Mouse (Mus musculus): ENCODE data around the gene Artn.

Artn gene

GRCm38 (mm10) chr4:117929391-117929881 lies at the start of gene Artn:
Gene Artn (minus strand): TSS chr4:117929763.
- peak; percentile 64 for DNase-seq (ENCODE audit: low spot score)

GRCm38 (mm10) chr4:117979181-117979580 lies 49.6 kb upstream of the Artn start:
- no peak for DNase-seq (ENCODE audit: low spot score)

- no peak for DNase-seq (ENCODE audit: low spot score)
Measured at GRCm38 (mm10) chr4:117978282-117978681, 48.7 kb upstream of the Artn start.

- DNase-seq (ENCODE audit: low spot score): no peak
Measured at GRCm38 (mm10) chr4:117977841-117978240, 48.3 kb upstream of the Artn start.

- DNase-seq (ENCODE audit: low spot score): no peak
Measured at GRCm38 (mm10) chr4:117977371-117977770, 47.8 kb upstream of the Artn start.

- no peak for DNase-seq (ENCODE audit: low spot score)
Measured at GRCm38 (mm10) chr4:117975820-117976219, 46.3 kb upstream of the Artn start.

GRCm38 (mm10) chr4:117974719-117975118 lies 45.2 kb upstream of the Artn start:
- DNase-seq (ENCODE audit: low spot score): no peak

- no peak for DNase-seq (ENCODE audit: low spot score)
Measured at GRCm38 (mm10) chr4:117972999-117973398, 43.4 kb upstream of the Artn start.

- DNase-seq (ENCODE audit: low spot score): no peak
Measured at GRCm38 (mm10) chr4:117964346-117965025, 34.9 kb upstream of the Artn start.

- no peak for DNase-seq (ENCODE audit: low spot score)
Measured at GRCm38 (mm10) chr4:117957492-117957891, 27.9 kb upstream of the Artn start.

GRCm38 (mm10) chr4:117947493-117947892 lies 17.9 kb upstream of the Artn start:
- DNase-seq (ENCODE audit: low spot score): no peak

- no peak for DNase-seq (ENCODE audit: low spot score)
Measured at GRCm38 (mm10) chr4:117946639-117947305, 17.2 kb upstream of the Artn start.

GRCm38 (mm10) chr4:117943317-117943716 lies 13.8 kb upstream of the Artn start:
- DNase-seq (ENCODE audit: low spot score): peak; percentile 68

- DNase-seq (ENCODE audit: low spot score): no peak
Measured at GRCm38 (mm10) chr4:117936964-117937363, 7.4 kb upstream of the Artn start.

GRCm38 (mm10) chr4:117934081-117934480 lies 4.5 kb upstream of the Artn start:
- no peak for DNase-seq (ENCODE audit: low spot score)

GRCm38 (mm10) chr4:117933248-117933647 lies 3.7 kb upstream of the Artn start:
- no peak for DNase-seq (ENCODE audit: low spot score)

- DNase-seq (ENCODE audit: low spot score): peak; percentile 80
Measured at GRCm38 (mm10) chr4:117928699-117929241, 793 bp downstream of the Artn start.

- peak; percentile 90 for DNase-seq (ENCODE audit: low spot score)
Measured at GRCm38 (mm10) chr4:117928234-117928633, 1.3 kb downstream of the Artn start.

- DNase-seq (ENCODE audit: low spot score): peak; percentile 50
Measured at GRCm38 (mm10) chr4:117926545-117927482, 2.7 kb downstream of the Artn start.

GRCm38 (mm10) chr4:117924916-117925315 lies 4.6 kb downstream of the Artn start:
- no peak for DNase-seq (ENCODE audit: low spot score)

- no peak for DNase-seq (ENCODE audit: low spot score)
Measured at GRCm38 (mm10) chr4:117923450-117923849, 6.1 kb downstream of the Artn start.

GRCm38 (mm10) chr4:117921358-117921757 lies 8.2 kb downstream of the Artn start:
- DNase-seq (ENCODE audit: low spot score): no peak

Measured in embryo, embryonic 10.5 days (tissue).